Mouse (Mus musculus): ENCODE results near the gene Myrfl. TPM values are rescaled to one million over a fixed set of nuclear protein-coding genes. Genes with fewer than 3 reads are reported as not detected.
A peak's percentile ranks its signal among the peaks of the same experiment; 100 is the strongest.

Gene Myrfl
- polyA plus RNA-seq, 1 experiment from 2014 or later, result 0.20 TPM

DNA sequence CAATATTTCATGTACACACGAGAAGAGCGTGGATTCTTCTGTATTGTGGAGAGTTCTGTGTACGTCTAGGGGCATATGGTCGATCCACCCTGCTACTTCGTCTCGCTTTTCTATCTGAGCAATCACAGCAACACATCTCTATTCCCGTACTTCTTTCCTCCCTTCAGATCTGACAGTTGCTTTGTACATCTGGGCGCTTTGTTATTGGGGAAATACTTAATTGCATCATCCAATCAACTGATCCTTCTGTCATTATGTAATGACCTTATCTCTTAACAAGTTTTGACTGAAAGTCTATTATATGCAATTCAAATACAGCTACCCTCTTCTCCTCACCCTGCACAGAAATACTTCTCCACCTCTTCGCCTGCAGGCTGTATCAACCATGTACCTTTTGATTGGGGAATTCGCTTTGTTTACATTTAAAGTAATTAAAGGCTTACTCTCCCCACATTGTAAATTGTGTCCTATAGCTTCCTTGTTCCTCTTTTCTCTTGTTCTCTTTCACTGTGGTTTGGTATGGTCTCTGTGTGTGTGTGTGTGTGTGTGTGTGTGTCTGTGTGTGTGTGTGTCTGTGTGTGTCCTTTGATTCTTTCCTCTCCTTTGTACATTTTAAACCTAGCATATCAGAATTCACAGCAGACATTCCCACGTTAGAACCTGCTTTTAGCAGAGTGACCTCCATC, 29.9 kb upstream of the Myrfl start:
- Histone ChIP-seq H3K4me3 (no peak overlapping the region), H3K27ac (replicated peaks) (no peak overlapping the region), H3K36me3 (peaks cover 85% of the 10 kb centered on the region), H3K9ac (no peak overlapping the region), H3K9me3 (no peaks in the 10 kb centered on the region), H3K4me1 (peaks cover 8% of the 10 kb centered on the region), H3K4me2 (no peak overlapping the region), H3K27me3 (replicated peaks) (no peaks in the 10 kb centered on the region)
- ATAC-seq (ENCODE audit: extremely low read depth, insufficient number of reproducible peaks, low FRiP score, low TSS enrichment), result no peak
- WGBS, result 88% methylated on average over 11 of the region's 11 CpGs

DNA sequence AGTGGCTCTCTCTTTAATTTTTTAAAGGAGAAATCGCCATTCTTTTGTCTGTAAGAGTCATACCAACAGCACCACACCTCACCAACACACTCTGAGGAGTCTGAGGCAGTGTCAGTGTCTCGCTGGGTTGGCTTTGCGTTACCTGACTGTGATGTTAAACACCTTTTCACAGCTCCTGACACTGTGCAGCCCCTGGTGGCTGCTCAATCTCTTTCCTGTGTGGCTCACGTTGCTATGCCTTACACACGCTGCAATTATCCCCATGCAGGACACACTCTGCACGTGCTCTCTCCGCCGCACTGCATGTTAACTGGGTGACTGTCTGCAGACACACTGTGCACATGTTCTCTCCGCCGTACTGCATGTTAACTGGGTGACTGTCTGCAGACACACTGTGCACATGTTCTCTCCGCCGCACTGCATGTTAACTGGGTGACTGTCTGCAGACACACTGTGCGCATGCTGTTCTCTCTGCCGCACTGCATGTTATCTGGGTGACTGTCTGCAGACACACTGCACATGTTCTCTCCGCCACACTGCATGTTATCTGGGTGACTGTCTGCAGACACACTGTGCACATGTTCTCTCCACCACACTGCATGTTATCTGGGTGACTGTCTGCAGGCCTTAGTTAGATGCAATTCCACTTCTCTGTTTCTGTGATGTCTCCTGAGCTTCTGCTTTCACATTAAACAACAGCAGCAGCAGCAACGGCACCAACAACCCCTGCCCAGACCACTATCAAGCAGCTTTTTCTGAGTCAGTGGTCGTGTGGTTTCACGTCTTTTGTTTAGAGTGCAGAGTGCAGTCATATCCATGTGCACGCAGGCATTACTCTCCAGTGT, 27.2 kb upstream of the Myrfl start:
- Histone ChIP-seq H3K4me3 (no peak overlapping the region), H3K4me2 (no peak overlapping the region), H3K36me3 (peaks cover 84% of the 10 kb centered on the region), H3K4me1 (no peaks in the 10 kb centered on the region), H3K9me3 (no peaks in the 10 kb centered on the region), H3K9ac (no peak overlapping the region), H3K27me3 (replicated peaks) (no peaks in the 10 kb centered on the region), H3K27ac (replicated peaks) (no peak overlapping the region)
- no peak for ATAC-seq (ENCODE audit: extremely low read depth, insufficient number of reproducible peaks, low FRiP score, low TSS enrichment)
- 89% methylated on average over 19 of the region's 19 CpGs for WGBS

DNA sequence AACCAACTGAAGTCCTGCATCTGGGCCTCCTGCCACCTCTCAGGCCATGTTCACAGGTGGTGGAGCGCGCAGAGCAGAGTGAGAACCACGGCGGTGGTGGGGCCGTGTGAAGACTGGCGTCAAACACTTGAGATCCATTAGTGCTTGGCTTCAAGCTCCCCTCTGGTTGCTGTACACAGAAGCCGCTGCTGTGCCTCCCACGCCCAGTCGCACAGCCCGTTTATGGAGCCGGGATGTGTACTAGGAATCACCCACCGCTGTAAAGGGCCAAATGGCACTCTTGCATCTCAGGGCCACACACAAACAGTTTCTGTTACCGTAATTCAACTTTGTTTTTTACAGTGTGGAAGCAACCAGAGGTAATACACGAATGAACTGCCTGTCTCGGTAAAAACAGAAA, 25.4 kb upstream of the Myrfl start:
- no peak overlapping the region for H3K27ac ChIP-seq (replicated peaks)
- no peak overlapping the region for H3K9ac ChIP-seq
- peaks cover 86% of the 10 kb centered on the region for H3K36me3 ChIP-seq
- no peak overlapping the region for H3K4me3 ChIP-seq
- no peaks in the 10 kb centered on the region for H3K27me3 ChIP-seq (replicated peaks)
- H3K9me3 ChIP-seq, result no peaks in the 10 kb centered on the region
- H3K4me1 ChIP-seq, result no peaks in the 10 kb centered on the region
- 84% methylated on average over 15 of the region's 15 CpGs for WGBS
- H3K4me2 ChIP-seq, result no peak overlapping the region
- no peak for ATAC-seq (ENCODE audit: extremely low read depth, insufficient number of reproducible peaks, low FRiP score, low TSS enrichment)

DNA sequence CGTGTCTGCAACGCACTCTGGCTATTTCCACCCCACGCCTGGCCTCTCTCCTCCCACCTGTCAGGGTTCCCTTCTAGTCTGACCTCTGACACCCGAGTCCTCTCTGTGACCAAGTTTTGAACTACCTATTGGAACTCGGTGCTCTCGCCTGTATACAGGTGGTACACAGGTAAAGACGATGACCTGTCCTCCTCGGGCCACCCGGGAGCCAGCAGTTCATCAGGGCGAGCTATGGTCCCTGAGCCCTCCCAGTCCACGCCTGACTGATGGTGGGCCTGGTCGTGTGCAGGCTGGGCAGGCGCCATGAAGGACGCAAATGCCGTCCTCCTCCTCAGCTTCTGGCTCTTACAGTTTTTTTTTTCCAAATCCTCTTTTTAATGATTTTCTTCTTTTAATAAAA, 24.7 kb upstream of the Myrfl start:
- H3K4me1 ChIP-seq, result no peaks in the 10 kb centered on the region
- H3K27ac ChIP-seq (replicated peaks), result no peak overlapping the region
- H3K4me2 ChIP-seq, result no peak overlapping the region
- no peaks in the 10 kb centered on the region for H3K9me3 ChIP-seq
- 86% methylated on average over 15 of the region's 15 CpGs for WGBS
- no peak overlapping the region for H3K9ac ChIP-seq
- H3K4me3 ChIP-seq, result no peak overlapping the region
- H3K27me3 ChIP-seq (replicated peaks), result no peaks in the 10 kb centered on the region
- ATAC-seq (ENCODE audit: extremely low read depth, insufficient number of reproducible peaks, low FRiP score, low TSS enrichment), result no peak
- peaks cover 86% of the 10 kb centered on the region for H3K36me3 ChIP-seq

DNA sequence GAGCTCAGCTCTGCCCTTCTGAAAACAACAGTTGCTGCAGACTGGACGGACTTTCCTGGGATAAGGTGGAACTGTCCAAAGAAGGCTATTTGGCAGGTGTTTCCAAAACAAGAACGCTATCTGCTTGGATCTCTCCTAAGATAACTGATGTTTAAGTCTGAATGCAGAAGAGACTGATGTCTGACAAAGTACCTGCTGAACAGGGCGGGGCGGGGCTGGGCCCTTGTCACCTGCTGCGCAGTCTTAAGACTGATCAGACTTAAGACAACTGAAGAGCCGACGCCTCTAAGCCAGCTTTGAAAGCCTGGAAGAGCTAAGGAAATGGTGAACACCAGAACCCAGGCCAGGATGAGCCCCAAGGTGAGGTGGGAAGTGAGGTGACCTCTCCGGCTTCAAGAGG, 23.9 kb upstream of the Myrfl start:
- H3K36me3 ChIP-seq, result peaks cover 83% of the 10 kb centered on the region
- no peaks in the 10 kb centered on the region for H3K9me3 ChIP-seq
- no peaks in the 10 kb centered on the region for H3K4me1 ChIP-seq
- no peak overlapping the region for H3K4me3 ChIP-seq
- 91% methylated on average over 8 of the region's 8 CpGs for WGBS
- no peak overlapping the region for H3K9ac ChIP-seq
- no peak overlapping the region for H3K27ac ChIP-seq (replicated peaks)
- H3K27me3 ChIP-seq (replicated peaks), result no peaks in the 10 kb centered on the region
- no peak overlapping the region for H3K4me2 ChIP-seq
- ATAC-seq (ENCODE audit: extremely low read depth, insufficient number of reproducible peaks, low FRiP score, low TSS enrichment), result no peak

DNA sequence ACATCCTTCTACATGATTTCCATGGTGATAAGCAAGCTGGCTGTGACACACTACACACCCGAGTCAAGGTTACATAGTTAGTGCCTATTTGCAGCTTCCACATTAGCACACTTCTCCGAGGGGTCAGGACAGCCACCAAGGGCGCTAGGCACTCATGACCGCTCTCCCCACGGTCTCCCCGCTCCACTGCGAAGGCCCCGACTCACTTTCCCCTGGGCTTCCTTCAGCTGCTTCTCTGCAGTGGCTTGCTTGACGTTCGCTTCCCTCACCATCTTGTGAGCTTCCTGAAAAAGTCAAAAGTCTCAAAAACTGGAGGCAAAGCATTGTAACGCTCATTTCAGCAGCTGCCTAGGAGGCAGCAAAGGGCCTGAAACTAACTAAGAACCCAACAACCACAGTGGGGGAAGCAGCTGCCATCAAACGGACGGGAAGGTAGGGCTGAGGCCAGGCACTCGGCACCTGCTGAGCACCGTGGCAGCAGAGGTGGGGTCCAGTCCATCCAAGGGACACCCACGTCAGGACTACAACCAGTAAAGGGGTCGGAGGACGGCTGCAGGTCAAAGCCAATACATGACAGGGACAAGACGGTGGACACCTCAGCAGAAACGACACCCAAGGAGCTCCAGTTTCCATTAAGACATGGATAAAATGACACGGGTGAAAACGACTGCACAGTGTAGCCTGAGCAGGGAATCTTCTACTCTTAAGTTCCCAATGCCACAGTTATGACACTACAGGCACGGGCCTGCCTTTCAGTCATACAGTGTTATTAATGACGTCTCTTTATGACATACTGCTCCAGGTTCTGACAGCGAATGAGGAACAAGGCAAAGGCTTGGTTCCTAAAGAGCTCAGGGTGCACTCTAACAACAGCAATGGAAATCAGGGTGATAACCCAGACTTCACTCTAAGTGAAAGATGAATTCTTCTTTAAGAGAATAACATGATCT, 22.9 kb upstream of the Myrfl start:
- 84% methylated on average over 25 of the region's 25 CpGs for WGBS
- no peaks in the 10 kb centered on the region for H3K9me3 ChIP-seq
- H3K36me3 ChIP-seq, result peaks cover 83% of the 10 kb centered on the region
- no peak overlapping the region for H3K4me3 ChIP-seq
- no peak overlapping the region for H3K27ac ChIP-seq (replicated peaks)
- H3K4me2 ChIP-seq, result no peak overlapping the region
- ATAC-seq (ENCODE audit: extremely low read depth, insufficient number of reproducible peaks, low FRiP score, low TSS enrichment), result no peak
- no peak overlapping the region for H3K9ac ChIP-seq
- no peaks in the 10 kb centered on the region for H3K27me3 ChIP-seq (replicated peaks)
- no peaks in the 10 kb centered on the region for H3K4me1 ChIP-seq

DNA sequence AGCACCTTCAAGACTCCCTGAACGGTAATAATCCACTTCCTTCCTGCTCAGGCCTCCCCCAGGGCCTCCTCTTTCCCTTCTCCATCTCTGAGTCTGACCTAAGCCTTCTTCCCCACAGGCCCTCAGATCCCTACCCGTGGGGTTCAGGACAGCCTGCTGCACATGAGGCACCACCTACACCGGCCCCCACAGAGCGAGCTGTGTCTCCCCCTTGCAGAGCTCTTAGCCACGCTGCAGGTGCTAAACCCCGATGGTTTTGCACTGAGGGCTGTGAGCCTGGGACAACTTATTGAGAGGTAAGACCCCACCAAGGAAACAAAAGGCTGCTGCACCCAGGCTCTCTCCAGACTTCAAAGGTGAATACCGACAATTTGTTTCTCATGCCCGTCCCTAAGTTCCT, 19.9 kb upstream of the Myrfl start:
- WGBS, result 79% methylated on average over 8 of the region's 8 CpGs
- peaks cover 84% of the 10 kb centered on the region for H3K36me3 ChIP-seq

DNA sequence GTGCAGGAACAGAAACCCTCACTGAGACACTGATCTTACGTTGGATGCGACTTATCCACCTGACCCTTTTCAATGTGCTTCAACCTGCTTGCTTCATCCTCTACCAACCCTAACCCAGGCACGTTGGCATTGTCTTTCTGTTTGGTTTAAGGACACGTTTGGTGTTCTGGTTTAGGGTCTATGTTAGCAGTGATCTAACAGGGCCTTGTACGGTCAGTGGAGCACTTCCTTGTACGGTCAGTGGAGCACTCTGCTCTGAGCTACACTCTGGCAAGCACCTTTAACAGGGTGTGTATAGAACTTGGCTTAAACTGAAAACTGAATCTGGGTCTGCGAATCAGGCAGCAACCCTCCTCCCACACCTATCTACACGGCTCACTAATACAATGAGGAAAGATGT, 18.6 kb upstream of the Myrfl start:
- Histone ChIP-seq H3K4me3 (no peak overlapping the region), H3K9ac (no peak overlapping the region), H3K4me1 (no peaks in the 10 kb centered on the region), H3K36me3 (peaks cover 85% of the 10 kb centered on the region), H3K27ac (replicated peaks) (peak overlapping the region; percentile 54; the same call in 1 of the 2 replicates), H3K9me3 (no peaks in the 10 kb centered on the region), H3K4me2 (no peak overlapping the region), H3K27me3 (replicated peaks) (no peaks in the 10 kb centered on the region)
- 89% methylated on average over 8 of the region's 8 CpGs for WGBS
- ATAC-seq (ENCODE audit: extremely low read depth, insufficient number of reproducible peaks, low FRiP score, low TSS enrichment), result no peak

More for the DNA sequence above, 19.9 kb upstream of the Myrfl start:
- no peak overlapping the region for H3K9ac ChIP-seq
- no peak overlapping the region for H3K27ac ChIP-seq (replicated peaks)
- no peaks in the 10 kb centered on the region for H3K4me1 ChIP-seq
- no peak overlapping the region for H3K4me3 ChIP-seq
- no peaks in the 10 kb centered on the region for H3K9me3 ChIP-seq
- ATAC-seq (ENCODE audit: extremely low read depth, insufficient number of reproducible peaks, low FRiP score, low TSS enrichment), result no peak
- no peaks in the 10 kb centered on the region for H3K27me3 ChIP-seq (replicated peaks)
- H3K4me2 ChIP-seq, result no peak overlapping the region

DNA sequence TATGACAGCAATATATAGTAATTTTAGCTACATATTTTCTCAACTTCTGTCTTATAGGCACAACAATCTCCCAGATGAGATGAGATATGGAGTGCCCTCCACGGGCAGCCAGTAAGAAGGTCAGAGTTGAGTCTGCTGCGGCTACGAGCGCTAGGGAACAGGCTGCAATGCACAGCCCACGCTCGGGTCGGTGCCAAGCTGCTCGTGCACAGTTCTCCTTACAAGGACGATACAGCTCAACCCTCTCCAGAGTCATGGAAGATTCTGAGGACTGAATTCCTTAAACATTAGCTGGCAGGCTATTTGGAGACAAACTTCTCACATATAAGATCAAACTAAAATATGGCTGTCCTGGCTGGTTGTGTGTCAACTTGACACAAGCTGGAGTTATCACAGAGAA, 17.9 kb upstream of the Myrfl start:
- ATAC-seq (ENCODE audit: extremely low read depth, insufficient number of reproducible peaks, low FRiP score, low TSS enrichment), result no peak
- peaks cover 92% of the 10 kb centered on the region for H3K36me3 ChIP-seq
- H3K27me3 ChIP-seq (replicated peaks), result no peaks in the 10 kb centered on the region
- no peak overlapping the region for H3K4me2 ChIP-seq
- WGBS, result 57% methylated on average over 9 of the region's 9 CpGs
- no peaks in the 10 kb centered on the region for H3K9me3 ChIP-seq
- no peak overlapping the region for H3K9ac ChIP-seq
- peak overlapping the region; percentile 54 for H3K27ac ChIP-seq (replicated peaks)
- no peaks in the 10 kb centered on the region for H3K4me1 ChIP-seq
- H3K4me3 ChIP-seq, result no peak overlapping the region

DNA sequence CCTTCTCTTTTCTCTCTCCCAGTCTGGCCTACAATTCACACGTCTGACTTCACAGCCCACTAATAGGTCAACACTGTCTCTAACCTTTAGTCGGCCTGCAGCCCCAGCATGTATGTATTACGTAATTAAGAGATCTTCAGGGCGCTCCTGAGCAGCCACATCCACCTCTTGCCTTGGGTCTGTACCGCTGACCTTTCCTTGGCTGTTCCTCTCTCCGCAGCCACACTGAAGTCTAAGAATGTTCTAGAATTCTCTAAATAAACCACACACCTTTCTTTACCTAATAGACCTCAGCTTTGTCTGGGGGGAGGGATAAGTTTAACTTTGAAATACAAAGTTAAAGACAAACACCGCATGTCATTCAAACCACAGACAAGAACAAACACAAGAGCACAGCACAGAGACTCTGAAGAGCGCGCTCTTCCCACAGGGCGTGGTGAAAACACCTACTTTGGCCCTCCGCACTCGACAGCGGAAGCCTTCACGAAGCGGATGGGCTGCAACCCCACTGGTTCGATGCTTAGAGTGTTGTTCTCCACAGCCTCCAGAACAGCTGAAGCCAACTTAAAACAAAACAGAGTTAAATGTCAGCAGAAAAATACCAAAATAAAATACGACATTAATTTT, 17.0 kb upstream of the Myrfl start:
- WGBS, result 91% methylated on average over 17 of the region's 17 CpGs
- H3K4me3 ChIP-seq, result no peak overlapping the region
- H3K4me1 ChIP-seq, result peaks cover 6% of the 10 kb centered on the region
- no peaks in the 10 kb centered on the region for H3K27me3 ChIP-seq (replicated peaks)
- H3K9me3 ChIP-seq, result no peaks in the 10 kb centered on the region
- H3K4me2 ChIP-seq, result no peak overlapping the region
- H3K36me3 ChIP-seq, result peaks cover 94% of the 10 kb centered on the region
- H3K9ac ChIP-seq, result no peak overlapping the region
- no peak for ATAC-seq (ENCODE audit: extremely low read depth, insufficient number of reproducible peaks, low FRiP score, low TSS enrichment)
- no peak overlapping the region for H3K27ac ChIP-seq (replicated peaks)

DNA sequence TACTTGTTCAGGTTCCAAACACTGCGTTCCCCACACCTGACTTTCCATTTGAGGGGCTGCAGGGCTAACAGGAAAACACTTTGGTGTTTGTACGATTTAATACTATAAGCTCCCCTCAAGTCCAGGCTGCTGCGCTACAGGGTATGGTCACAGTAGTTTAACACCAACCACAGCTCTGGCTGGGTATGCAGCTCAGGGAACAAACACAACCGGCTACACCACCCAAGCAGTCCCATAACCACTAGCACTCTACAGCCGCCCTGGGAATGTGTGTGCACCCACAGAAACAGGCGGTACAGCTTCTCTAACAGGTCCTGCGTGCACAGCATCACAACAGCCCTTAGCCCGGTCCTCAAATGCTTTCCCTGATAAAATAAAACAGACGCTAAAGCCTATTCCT, 16.1 kb upstream of the Myrfl start:
- Histone ChIP-seq H3K36me3 (peaks cover 94% of the 10 kb centered on the region), H3K4me2 (no peak overlapping the region)
- WGBS, result 85% methylated on average over 9 of the region's 9 CpGs

More for the DNA sequence above, 16.1 kb upstream of the Myrfl start:
- Histone ChIP-seq H3K27ac (replicated peaks) (no peak overlapping the region), H3K9ac (no peak overlapping the region), H3K9me3 (no peaks in the 10 kb centered on the region), H3K4me1 (peaks cover 8% of the 10 kb centered on the region), H3K4me3 (no peak overlapping the region), H3K27me3 (replicated peaks) (no peaks in the 10 kb centered on the region)
- no peak for ATAC-seq (ENCODE audit: extremely low read depth, insufficient number of reproducible peaks, low FRiP score, low TSS enrichment)
